Mouse (Mus musculus) liver, embryonic 14.5 days (tissue): Measurements from ENCODE around the gene Scai.

Experiments used
- CTCF ChIP-seq: IDR thresholded peaks from 2 replicates; pipeline ENCODE4 v1.5.1; 2016; ENCODE audit warnings: antibody characterized with exemption, low read depth, control low read depth
- EP300 ChIP-seq: IDR thresholded peaks from 2 replicates; pipeline ENCODE4 v1.6.1; 2016; ENCODE audit warnings: antibody characterized with exemption, low read depth

DNA sequence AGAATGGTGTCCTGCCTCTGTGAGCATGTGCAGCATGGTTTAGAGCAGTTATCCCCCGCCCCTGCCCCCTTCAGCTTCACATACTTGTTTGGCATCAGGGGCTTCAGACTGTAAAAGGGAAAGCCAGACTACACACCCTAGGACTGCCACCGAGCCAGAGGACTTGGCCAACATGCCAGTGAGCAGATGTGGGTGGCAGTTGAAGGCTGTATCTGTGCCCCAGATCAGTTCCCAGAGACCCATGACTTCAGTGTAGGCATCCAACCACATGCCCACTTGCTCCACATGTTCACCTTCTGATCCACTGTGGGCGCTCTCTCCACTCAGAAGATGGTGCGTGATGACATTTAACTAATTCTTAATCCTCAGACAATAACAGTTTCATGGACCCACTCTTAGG lies 26.6 kb upstream of the Scai start:
- TF ChIP-seq EP300 (no peak), CTCF (no peak)
